Mouse (Mus musculus): ENCODE data around the gene B3gnt9.

DNA sequence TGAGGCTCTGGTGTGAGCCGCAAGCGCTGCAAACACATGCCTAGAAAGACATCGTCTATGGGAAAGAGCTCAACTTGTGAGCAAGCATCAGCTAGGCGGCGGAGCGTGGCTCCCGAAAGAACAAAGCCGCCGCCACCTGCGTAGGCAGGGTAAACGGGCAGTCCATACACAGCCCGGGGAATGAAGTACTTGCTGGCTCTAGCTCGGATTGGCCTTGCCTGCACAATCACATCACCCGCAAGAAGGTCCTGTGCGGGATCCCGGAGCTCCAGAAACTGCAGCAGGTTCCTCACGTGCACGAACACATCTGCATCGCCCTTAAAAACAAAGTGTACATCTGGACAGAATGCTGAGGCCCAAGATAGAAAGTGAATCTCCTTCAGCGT is 1.2 kb downstream of the B3gnt9 start:
- no peak for TF ChIP-seq POLR2A (IDR thresholded peaks at IDR 0.05; ENCODE audit: insufficient read depth, low read depth, low read length)
- no peak for TF ChIP-seq CTCF (IDR thresholded peaks at IDR 0.05; ENCODE audit: insufficient read depth, low read depth, low read length)
